Mouse (Mus musculus) CH12.LX (cell line): Measurements from ENCODE around the gene Dner.

Experiments
- CTCF ChIP-seq, 2 experiments: IDR thresholded peaks in 1 of 2; conservative IDR thresholded peaks in 1 of 2; 2 replicates each; pipeline ENCODE4 v1.5.1; 2011 to 2012; ENCODE audit warnings: low read depth in 2 of 2, low read length in 2 of 2, improper control_type of control experiment in 1 of 2, inconsistent platforms in 1 of 2, mild to moderate bottlenecking in 1 of 2, moderate library complexity in 1 of 2
- EP300 ChIP-seq: IDR thresholded peaks from 2 replicates; pipeline ENCODE4 v1.6.1; 2011; ENCODE audit warnings: low read length, improper control_type of control experiment
- KAT2A ChIP-seq: IDR thresholded peaks from 2 replicates; pipeline ENCODE4 v1.6.1; 2012; ENCODE audit warnings: low read length, improper control_type of control experiment, inconsistent platforms; ENCODE audit not compliant: insufficient replicate concordance
- MAX ChIP-seq: IDR thresholded peaks from 2 replicates; pipeline ENCODE4 v1.6.1; 2011; ENCODE audit warnings: low read length, improper control_type of control experiment
- MAZ ChIP-seq: IDR thresholded peaks from 2 replicates; pipeline ENCODE4 v1.6.1; 2012; ENCODE audit warnings: low read depth, mild to moderate bottlenecking, inconsistent platforms, low read length, improper control_type of control experiment, moderate library complexity
- MYC ChIP-seq: IDR thresholded peaks from 2 replicates; pipeline ENCODE4 v1.6.1; 2011; ENCODE audit warnings: low read depth, mild to moderate bottlenecking, improper control_type of control experiment, low read length
- NELFE ChIP-seq: IDR thresholded peaks from 2 replicates; pipeline ENCODE4 v1.6.1; 2011; ENCODE audit warnings: low read depth, low read length, improper control_type of control experiment
- POLR2A ChIP-seq: IDR thresholded peaks from 2 replicates; pipeline ENCODE4 v1.6.1; 2011; ENCODE audit warnings: low read depth, mild to moderate bottlenecking, improper control_type of control experiment, low read length
- POLR2AphosphoS2 ChIP-seq: IDR thresholded peaks from 2 replicates; pipeline ENCODE4 v1.6.1; 2011; ENCODE audit warnings: low read depth, low read length, improper control_type of control experiment
- RAD21 ChIP-seq: IDR thresholded peaks from 2 replicates; pipeline ENCODE4 v1.6.1; 2011; ENCODE audit warnings: low read depth, mild to moderate bottlenecking, low read length, improper control_type of control experiment, moderate library complexity
- ZNF384 ChIP-seq: IDR thresholded peaks from 2 replicates; pipeline ENCODE4 v1.6.1; 2012; ENCODE audit warnings: low read depth, low read length, improper control_type of control experiment, inconsistent platforms

- no peak for TF ChIP-seq POLR2A
- no peak for TF ChIP-seq EP300
- TF ChIP-seq RAD21 = no peak
- TF ChIP-seq KAT2A = no peak
- TF ChIP-seq POLR2AphosphoS2 = no peak
- no peak for TF ChIP-seq MAX
- no peak for TF ChIP-seq CTCF (conservative IDR thresholded peaks at IDR 0.05 in 1 of 2, IDR thresholded peaks at IDR 0.05 in 1 of 2; ENCODE audit: low read depth in 2 of 2, low read length in 2 of 2)
- no peak for TF ChIP-seq NELFE
- TF ChIP-seq ZNF384 = no peak
- TF ChIP-seq MAZ = no peak
- TF ChIP-seq MYC = no peak
These were observed 299.2 kb downstream of the Dner start for GRCm38 (mm10) chr1:84396787-84397186.
